Mouse (Mus musculus) retina, embryonic 14.5 days (tissue): Measurements from ENCODE around the gene Sun2.

ENCODE experiments used
- DNase-seq: peaks from one replicate; pipeline ENCODE4 v3.0.0-alpha.2; 2015; ENCODE audit warnings: low spot score

Gene Sun2

GRCm38 (mm10) chr15:79741921-79742705 lies at the start of gene Sun2:
Gene Sun2, minus strand, starts transcription at chr15:79742536.
- peak; percentile 94 for DNase-seq

- DNase-seq, result peak; percentile 84
Measured at GRCm38 (mm10) chr15:79791502-79791901, 49.2 kb upstream of the Sun2 start.

GRCm38 (mm10) chr15:79790905-79791304 lies 48.6 kb upstream of the Sun2 start:
- no peak for DNase-seq

- DNase-seq, result no peak
Measured at GRCm38 (mm10) chr15:79790111-79790510, 47.8 kb upstream of the Sun2 start.

- peak; percentile 32 for DNase-seq
Measured at GRCm38 (mm10) chr15:79787815-79788214, 45.5 kb upstream of the Sun2 start.

GRCm38 (mm10) chr15:79785056-79785455 lies 42.7 kb upstream of the Sun2 start:
- DNase-seq, result no peak

- DNase-seq, result no peak
Measured at GRCm38 (mm10) chr15:79777749-79778148, 35.4 kb upstream of the Sun2 start, which contains the start of gene Dnal4. Gene Dnal4, minus strand, starts transcription at chr15:79777849.

GRCm38 (mm10) chr15:79775662-79776061 lies 33.3 kb upstream of the Sun2 start:
- no peak for DNase-seq

- DNase-seq, result peak; percentile 99
Measured at GRCm38 (mm10) chr15:79774117-79775027, 32.0 kb upstream of the Sun2 start.

- no peak for DNase-seq
Measured at GRCm38 (mm10) chr15:79770629-79771240, 28.4 kb upstream of the Sun2 start.

- no peak for DNase-seq
Measured at GRCm38 (mm10) chr15:79768302-79768701, 26.0 kb upstream of the Sun2 start.

- DNase-seq, result no peak
Measured at GRCm38 (mm10) chr15:79767327-79767961, 25.1 kb upstream of the Sun2 start.

- DNase-seq, result no peak
Measured at GRCm38 (mm10) chr15:79766586-79767071, 24.3 kb upstream of the Sun2 start.

- no peak for DNase-seq
Measured at GRCm38 (mm10) chr15:79766168-79766567, 23.8 kb upstream of the Sun2 start.

- DNase-seq, result no peak
Measured at GRCm38 (mm10) chr15:79765361-79765760, 23.0 kb upstream of the Sun2 start.

- no peak for DNase-seq
Measured at GRCm38 (mm10) chr15:79764539-79765267, 22.4 kb upstream of the Sun2 start.

- no peak for DNase-seq
Measured at GRCm38 (mm10) chr15:79763601-79764246, 21.4 kb upstream of the Sun2 start.

- no peak for DNase-seq
Measured at GRCm38 (mm10) chr15:79763001-79763400, 20.7 kb upstream of the Sun2 start.

- no peak for DNase-seq
Measured at GRCm38 (mm10) chr15:79760956-79761355, 18.6 kb upstream of the Sun2 start.

- DNase-seq, result no peak
Measured at GRCm38 (mm10) chr15:79757118-79757517, 14.8 kb upstream of the Sun2 start.
